Mouse (Mus musculus) natural killer cell, adult 2 months (primary cell): Measurements from ENCODE around the gene Rasl11a.
"Not testable (repeated sequence)": the region's sequence is repeated elsewhere in the genome, so short reads cannot be mapped to it uniquely, and the experiment has no call there.

Experiments used
- DNase-seq, 2 experiments: peaks; one replicate each; pipeline ENCODE4 v3.0.0; 2022; ENCODE audit warnings: low spot score in 2 of 2

The Rasl11a gene

GRCm38 (mm10) chr5:146893478-146894182 is 48.8 kb downstream of the Rasl11a start:
- DNase-seq, result no peak

DNA sequence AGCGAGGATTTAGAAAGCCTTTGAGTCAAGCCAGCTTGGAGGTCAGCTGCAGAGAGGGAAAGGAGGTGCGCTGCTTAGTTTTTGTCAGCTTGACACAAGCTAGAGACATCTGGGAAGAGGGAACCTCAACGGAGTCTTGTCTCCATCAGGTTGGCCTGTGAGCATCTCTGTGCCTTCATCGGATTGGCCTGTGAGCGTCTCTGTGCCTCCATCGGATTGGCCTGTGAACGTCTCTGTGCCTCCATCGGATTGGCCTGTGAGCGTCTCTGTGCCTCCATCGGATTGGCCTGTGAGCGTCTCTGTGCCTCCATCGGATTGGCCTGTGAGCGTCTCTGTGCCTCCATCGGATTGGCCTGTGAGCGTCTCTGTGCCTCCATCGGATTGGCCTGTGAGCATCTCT is 50.8 kb downstream of the Rasl11a start:
- not testable (repeated sequence) for DNase-seq

DNA sequence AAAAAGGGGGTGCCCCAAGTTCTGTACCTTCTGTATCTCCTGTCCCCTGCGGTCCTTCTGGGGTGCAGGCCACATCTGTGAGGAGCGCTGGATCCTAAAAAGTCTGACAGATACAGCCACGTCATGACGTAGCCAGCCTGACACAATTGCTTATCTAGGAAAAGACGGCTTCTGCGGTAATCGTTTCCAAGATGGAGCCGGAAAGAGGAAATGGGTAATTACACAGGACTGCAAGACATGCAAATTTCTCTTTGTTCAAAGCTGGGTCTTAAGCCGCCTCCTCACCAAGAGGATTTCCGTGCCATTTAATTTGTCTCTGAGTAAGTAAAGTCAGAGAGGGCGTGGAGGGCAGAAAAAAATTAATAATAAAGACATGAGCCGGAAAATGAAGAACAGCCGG is 52.1 kb downstream of the Rasl11a start:
- DNase-seq, result peak in 1 of 2 experiments; percentile 22
